7 mouse cellular contexts compared by ENCODE assay signal in genomic region chr3:51339378-51339733, GRCm38 (mm10). TPM values are rescaled to one million over a fixed set of nuclear protein-coding genes. Genes with fewer than 3 reads are reported as not detected.
DNase-seq lines count a peak whose midpoint lies in the region; ATAC-seq and TF ChIP-seq lines count a peak whose summit lies in the region.

No protein-coding gene starts in this region.

- H3K4me1 ChIP-seq in megakaryocyte, embryonic 14.5 days, result peaks cover 51% of the 10 kb centered on the region
- peaks cover 7% of the 10 kb centered on the region for H3K4me1 ChIP-seq in embryonic facial prominence, embryonic 15.5 days
- H3K4me1 ChIP-seq in limb, embryonic 12.5 days (replicated peaks), result peaks cover 8% of the 10 kb centered on the region
- H3K4me1 ChIP-seq in small intestine, adult 2 months (ENCODE audit: control insufficient read depth, insufficient read depth, insufficient read length, low read length), result peaks cover 7% of the 10 kb centered on the region

- H3K36me3 ChIP-seq in megakaryocyte, embryonic 14.5 days (replicated peaks; ENCODE audit: low read length), result peaks cover 14% of the 10 kb centered on the region
- H3K36me3 ChIP-seq in embryonic facial prominence, embryonic 15.5 days, result no peaks in the 10 kb centered on the region
- no peaks in the 10 kb centered on the region for H3K36me3 ChIP-seq in limb, embryonic 12.5 days
- no peaks in the 10 kb centered on the region for H3K36me3 ChIP-seq in small intestine, adult 2 months (ENCODE audit: control insufficient read depth, insufficient read depth, low read length)

- peaks cover 8% of the 10 kb centered on the region for H3K9me3 ChIP-seq in megakaryocyte, embryonic 14.5 days
- H3K9me3 ChIP-seq in embryonic facial prominence, embryonic 15.5 days (replicated peaks), result no peaks in the 10 kb centered on the region
- H3K9me3 ChIP-seq in limb, embryonic 12.5 days, result no peaks in the 10 kb centered on the region

- peak overlapping the region; percentile 75 for H3K9ac ChIP-seq in embryonic facial prominence, embryonic 15.5 days
- peak overlapping the region; percentile 90 for H3K9ac ChIP-seq in limb, embryonic 12.5 days (replicated peaks)

- WGBS in embryonic facial prominence, embryonic 15.5 days, result 4% methylated on average over 9 of the region's 9 CpGs
- 2% methylated on average over 9 of the region's 9 CpGs for WGBS in limb, embryonic 12.5 days
- under 1% methylated on average over 9 of the region's 9 CpGs for WGBS in small intestine, adult 2 months

- no peak for DNase-seq in adrenal gland, adult 2 months
- DNase-seq in layer of hippocampus, adult 18-20 months (ENCODE audit: low spot score in 2 of 2), result no peak

- no peak for ATAC-seq in megakaryocyte, adult 5-6 weeks (ENCODE audit: poor library complexity, severe bottlenecking)
- no peak for ATAC-seq in embryonic facial prominence, embryonic 15.5 days (ENCODE audit: insufficient number of reproducible peaks, low FRiP score, low TSS enrichment, low read depth)
- no peak for ATAC-seq in limb, embryonic 12.5 days (ENCODE audit: insufficient number of reproducible peaks, insufficient read depth, low FRiP score, low TSS enrichment, low read depth)

- no peak for TF ChIP-seq CTCF in small intestine, adult 2 months (IDR thresholded peaks at IDR 0.05; ENCODE audit: extremely low read depth, insufficient read length, insufficient replicate concordance, low read depth, low read length)

- peak overlapping the region; percentile 88 for H3K4me2 ChIP-seq in embryonic facial prominence, embryonic 15.5 days (replicated peaks)
- peak overlapping the region; percentile 85 for H3K4me2 ChIP-seq in limb, embryonic 12.5 days

- H3K27ac ChIP-seq in embryonic facial prominence, embryonic 15.5 days (replicated peaks), result peak overlapping the region; percentile 95
- H3K27ac ChIP-seq in limb, embryonic 12.5 days, result peak overlapping the region; percentile 98; the same call in 1 of the 2 replicates
- peak overlapping the region; percentile 88 for H3K27ac ChIP-seq in small intestine, adult 2 months (ENCODE audit: insufficient read depth, low read depth, low read length)

- peak overlapping the region; percentile 97 for H3K4me3 ChIP-seq in megakaryocyte, embryonic 14.5 days (replicated peaks)
- H3K4me3 ChIP-seq in embryonic facial prominence, embryonic 15.5 days (replicated peaks), result peak overlapping the region; percentile 78
- H3K4me3 ChIP-seq in limb, embryonic 12.5 days (replicated peaks), result peak overlapping the region; percentile 95
- H3K4me3 ChIP-seq in small intestine, adult 2 months (ENCODE audit: low read depth, low read length), result peak overlapping the region; percentile 87

- H3K27me3 ChIP-seq in megakaryocyte, embryonic 14.5 days (replicated peaks), result no peaks in the 10 kb centered on the region
- H3K27me3 ChIP-seq in embryonic facial prominence, embryonic 15.5 days, result no peaks in the 10 kb centered on the region
- H3K27me3 ChIP-seq in limb, embryonic 12.5 days, result no peaks in the 10 kb centered on the region
- H3K27me3 ChIP-seq in small intestine, adult 2 months (ENCODE audit: control insufficient read depth, insufficient read depth, low read length), result no peaks in the 10 kb centered on the region

- TF ChIP-seq POLR2A in small intestine, adult 2 months (IDR thresholded peaks at IDR 0.05; ENCODE audit: low read depth, low read length), result no peak

RNA-seq across cellular contexts. Expression of gene Elf2, which starts 1.1 kb away (rescaled TPM):
- 1.5 and 8.7 TPM in 2 replicates for polyA plus RNA-seq in megakaryocyte, embryonic 14.5 days (2012; ENCODE audit: insufficient read depth, low replicate concordance)
- total RNA-seq in megakaryocyte, adult 5-6 weeks (2015), result 37.0 and 39.6 TPM in 2 replicates
- 98.4 and 102 TPM in 2 replicates for total RNA-seq in megakaryocyte, adult 5-6 weeks (2017)
- 60.8 and 71.0 TPM in 2 replicates for polyA plus RNA-seq in embryonic facial prominence, embryonic 15.5 days (2015; fragmentation: Nextera tagmentation; extraction: Ambion mirVana)
- polyA plus RNA-seq in limb, embryonic 12.5 days (2016; fragmentation: Nextera tagmentation; extraction: Ambion mirVana), result 56.6 and 59.3 TPM in 2 replicates
- polyA plus RNA-seq in small intestine, adult 2 months (2012; rRNA removed), result 10.6 and 21.2 TPM in 2 replicates
- 10 to 100 TPM; 66.3 to 70.8 TPM for total RNA-seq in adrenal gland, adult 2 months (2021)
- polyA plus RNA-seq in adrenal gland, adult 2 months (2012; rRNA removed), result 30.7 and 39.1 TPM in 2 replicates
- 10 to 100 TPM; 66.7 to 67.4 TPM for total RNA-seq in layer of hippocampus, adult 18-20 months (2021)

RNA-seq across cellular contexts. Expression of gene Mgarp, which starts 57.2 kb away (rescaled TPM):
- polyA plus RNA-seq in megakaryocyte, embryonic 14.5 days (2012; ENCODE audit: insufficient read depth, low replicate concordance), result 6.5 TPM in 1 of 2 replicates, not detected in the other
- total RNA-seq in megakaryocyte, adult 5-6 weeks (2015), result not detected in 2 replicates
- total RNA-seq in megakaryocyte, adult 5-6 weeks (2017), result not detected in 2 replicates
- 4.8 and 5.7 TPM in 2 replicates for polyA plus RNA-seq in embryonic facial prominence, embryonic 15.5 days (2015; fragmentation: Nextera tagmentation; extraction: Ambion mirVana)
- polyA plus RNA-seq in limb, embryonic 12.5 days (2016; fragmentation: Nextera tagmentation; extraction: Ambion mirVana), result 3.8 and 4.8 TPM in 2 replicates
- polyA plus RNA-seq in small intestine, adult 2 months (2012; rRNA removed), result 0.37 TPM in 1 of 2 replicates, not detected in the other
- total RNA-seq in adrenal gland, adult 2 months (2021), result 1,000 to 10,000 TPM in 1 of 2 experiments, 100 to 1,000 TPM in 1; 689 to 1,037 TPM
- polyA plus RNA-seq in adrenal gland, adult 2 months (2012; rRNA removed), result 297 and 312 TPM in 2 replicates
- total RNA-seq in layer of hippocampus, adult 18-20 months (2021), result not detected

Comparison
In these comparisons a context has a peak if more than half of its experiments do, and no peak if none do; other contexts are left out.
1. RNA of gene Mgarp, which starts 57.2 kb away (polyA plus RNA-seq): 297 to 312 TPM in adrenal gland, adult 2 months; 6.5 TPM in megakaryocyte, embryonic 14.5 days, 4.8 to 5.7 TPM in embryonic facial prominence, embryonic 15.5 days, 3.8 to 4.8 TPM in limb, embryonic 12.5 days and 0.37 TPM in small intestine, adult 2 months; every median in the first group is over 10 times any median in the second.
2. Peak in every context shown above with its lines, with median percentiles within 50 percentile points of each other: H3K4me3 ChIP-seq and H3K27ac ChIP-seq.